Mouse (Mus musculus) inflammation-experienced regulatory T-cells, adult 6 months (primary cell): ENCODE data around the gene Lama5. TPM values are rescaled to one million over a fixed set of nuclear protein-coding genes. Genes with fewer than 3 reads are reported as not detected.

Source experiments
- ATAC-seq: one replicate; pipeline ENCODE4 v1.8.0; 2017
- polyA plus RNA-seq, 3 experiments: library from polyadenylated mRNA; unstranded; fragments of 100-300 nt; shearing (Covaris generic); gene quantifications; one replicate each; pipeline ENCODE4 v1.2.1; 2017

The Lama5 gene
- polyA plus RNA-seq, 3 experiments from 2014 or later = 0.33 to 0.40 TPM; not detected in 1

DNA sequence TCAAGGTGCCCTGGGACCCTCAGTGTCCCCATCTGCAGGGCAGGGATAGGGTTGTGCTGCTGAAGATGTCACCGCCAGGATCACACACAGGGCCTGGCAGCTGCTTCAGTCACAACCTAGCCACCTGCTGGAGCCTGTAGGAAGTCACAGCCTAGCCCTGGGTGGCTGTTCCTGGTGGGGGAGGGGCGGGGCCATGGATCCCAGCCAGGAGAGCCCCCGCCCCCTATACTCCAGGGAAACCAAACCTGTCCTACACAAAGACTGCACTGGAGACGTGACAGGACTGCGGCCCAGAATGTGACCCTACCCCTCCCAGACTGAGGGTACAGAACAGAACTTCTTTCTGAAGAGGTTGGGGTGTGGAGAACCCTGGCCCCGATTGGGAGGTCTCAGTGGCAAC is 3.4 kb downstream of the Lama5 start:
- ATAC-seq = no peak

DNA sequence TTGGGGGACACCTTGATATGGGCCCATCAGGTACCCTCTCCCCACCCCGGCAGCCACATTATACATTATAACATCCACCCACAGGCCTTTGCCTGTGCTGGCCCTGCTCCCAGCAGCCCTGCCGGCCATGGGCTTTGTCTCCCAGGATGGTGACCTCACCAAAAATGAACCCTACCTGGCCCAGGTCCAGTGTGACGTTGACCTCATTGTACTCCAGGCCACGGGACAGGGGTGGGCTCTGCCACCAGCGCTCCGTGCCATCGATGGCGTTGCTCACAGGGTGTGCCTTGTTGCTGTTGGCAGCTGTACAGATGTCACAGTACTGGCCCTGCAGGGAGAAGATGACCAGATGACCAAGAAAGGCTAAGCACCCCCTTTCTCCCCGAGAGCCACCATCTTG is 4.6 kb downstream of the Lama5 start:
- ATAC-seq = no peak

DNA sequence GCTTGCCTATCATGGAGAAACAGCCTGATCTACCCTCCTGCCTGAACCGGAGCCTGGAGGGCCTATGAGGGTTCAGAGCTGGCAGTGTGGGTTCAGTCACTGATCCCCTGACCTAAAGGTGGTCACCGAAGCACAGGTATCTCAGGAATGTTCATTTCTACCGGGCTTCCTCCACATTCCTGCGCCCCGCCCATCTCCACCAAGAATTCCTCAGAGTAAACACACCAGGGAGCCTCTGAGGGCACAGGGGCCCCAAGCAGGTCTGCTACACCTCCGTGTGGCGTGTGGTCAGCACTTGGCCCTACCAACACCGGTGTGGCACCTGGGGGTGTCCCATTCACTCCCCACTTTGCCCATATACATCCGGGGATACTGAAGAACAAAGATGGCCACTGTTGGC is 5.5 kb downstream of the Lama5 start:
- no peak for ATAC-seq

DNA sequence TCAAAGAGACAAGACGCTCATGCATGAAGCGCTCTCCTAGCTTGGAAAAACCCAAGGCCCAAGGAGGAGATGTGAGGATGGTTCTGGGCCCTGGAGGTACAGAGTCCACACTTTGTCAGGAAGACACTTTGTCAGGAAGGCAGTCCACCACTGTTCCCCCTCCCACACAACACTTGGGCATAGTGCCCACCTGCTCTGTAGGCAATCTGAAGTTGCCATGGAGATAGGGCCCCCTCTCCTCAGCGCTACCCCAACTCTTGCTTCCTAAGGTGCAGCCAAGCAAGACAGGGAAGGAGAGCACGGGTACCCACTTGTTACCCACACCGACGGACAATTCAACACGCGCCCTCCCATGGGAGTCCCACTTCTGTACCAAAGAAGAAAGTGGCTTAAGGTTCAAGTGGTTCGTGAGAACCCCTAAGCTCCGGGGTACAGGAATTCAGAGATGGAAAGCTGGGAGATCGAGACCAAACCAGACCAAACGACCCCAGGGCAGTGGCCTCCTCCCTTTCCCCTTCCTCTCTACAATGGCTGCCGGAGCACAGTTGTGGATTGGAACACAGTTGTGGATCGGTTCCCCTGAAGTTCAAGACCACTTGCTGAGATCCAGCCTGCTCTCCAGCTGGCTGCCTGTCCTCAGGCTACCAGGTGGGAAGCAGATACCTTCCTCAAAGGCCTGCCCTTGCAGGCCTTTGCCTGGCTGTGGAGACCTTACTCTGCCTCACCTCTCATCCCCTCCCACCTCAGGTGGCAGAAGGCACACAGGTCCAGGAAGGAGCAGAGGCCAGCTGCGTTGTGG is 6.3 kb downstream of the Lama5 start:
- no peak for ATAC-seq

DNA sequence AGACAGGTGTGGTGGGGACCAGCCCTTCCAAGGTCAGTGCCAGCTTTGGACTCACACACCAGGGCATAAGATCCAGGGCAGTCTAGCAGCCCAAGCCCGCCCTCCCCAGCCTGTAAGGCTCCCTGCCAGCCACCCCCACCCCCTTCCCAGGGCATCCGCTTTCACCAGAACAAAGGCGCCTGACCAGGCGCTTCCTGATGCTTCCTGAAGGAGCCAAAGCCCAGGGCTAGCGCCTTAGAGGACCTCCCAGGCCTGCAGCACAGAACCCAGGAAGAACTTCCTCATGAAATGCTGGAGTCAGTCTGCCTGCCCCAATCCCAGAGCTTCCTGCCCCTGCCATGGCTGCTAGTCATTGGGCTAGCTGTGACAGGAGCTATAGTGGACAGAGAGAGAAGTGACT is 7.0 kb downstream of the Lama5 start:
- no peak for ATAC-seq

DNA sequence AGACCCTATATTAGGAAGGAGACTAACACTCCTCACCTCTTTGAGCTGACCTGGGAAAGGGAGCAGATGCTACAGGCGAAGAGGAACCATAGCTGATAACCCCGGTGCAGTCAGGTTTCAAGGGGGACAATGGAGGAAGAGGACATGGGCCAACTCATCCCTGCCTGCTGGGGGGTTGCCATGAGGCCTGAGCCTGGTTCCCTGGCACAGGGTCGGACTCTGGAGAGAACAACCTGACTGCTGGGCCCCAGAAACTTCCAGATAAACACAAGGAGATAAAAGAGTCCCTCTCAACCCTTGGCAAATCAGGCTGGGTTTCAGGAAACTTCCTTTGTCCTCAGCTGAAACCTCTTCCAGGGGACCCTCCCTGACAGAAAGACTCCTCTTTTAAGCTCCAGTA is 7.4 kb downstream of the Lama5 start:
- ATAC-seq = no peak

DNA sequence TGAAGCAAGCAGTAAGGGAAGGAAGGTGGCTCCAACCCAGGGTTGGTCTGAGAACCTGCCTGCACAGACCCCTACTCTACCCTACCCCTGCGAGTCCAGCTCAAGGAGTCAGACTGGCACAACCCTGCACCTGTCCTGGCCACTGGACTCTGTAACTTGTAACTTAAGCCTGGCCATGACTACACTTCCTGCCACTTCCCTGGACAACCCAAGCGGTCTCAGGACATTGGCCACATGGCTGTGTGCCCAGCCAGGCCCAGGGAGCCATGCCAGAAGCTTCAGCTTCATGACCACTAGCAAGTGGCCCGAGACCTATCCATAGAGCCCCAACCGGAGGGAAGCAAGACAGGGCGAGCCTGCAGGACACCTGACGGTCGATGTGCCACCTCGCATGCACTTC is 8.1 kb downstream of the Lama5 start:
- ATAC-seq = no peak

DNA sequence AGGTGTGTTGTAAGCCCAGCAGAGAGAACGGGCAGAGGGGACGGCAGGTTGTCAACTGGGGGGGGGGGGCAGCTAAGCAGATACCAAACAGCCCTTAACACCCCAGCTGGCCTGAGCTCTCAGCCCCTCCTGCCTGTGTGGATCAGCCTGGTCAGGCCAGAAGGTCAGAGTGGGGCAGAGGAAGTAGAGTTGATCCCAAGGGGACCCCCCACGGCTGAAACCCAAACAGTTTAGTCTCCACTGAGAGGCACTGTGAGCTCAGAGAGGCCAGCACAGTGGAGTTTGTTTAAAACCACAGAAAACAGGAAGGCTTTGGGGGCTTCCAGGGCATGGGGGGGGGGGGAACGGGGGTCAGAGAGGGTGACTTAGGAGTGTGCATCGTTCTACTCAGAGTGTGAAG is 8.7 kb downstream of the Lama5 start:
- no peak for ATAC-seq

DNA sequence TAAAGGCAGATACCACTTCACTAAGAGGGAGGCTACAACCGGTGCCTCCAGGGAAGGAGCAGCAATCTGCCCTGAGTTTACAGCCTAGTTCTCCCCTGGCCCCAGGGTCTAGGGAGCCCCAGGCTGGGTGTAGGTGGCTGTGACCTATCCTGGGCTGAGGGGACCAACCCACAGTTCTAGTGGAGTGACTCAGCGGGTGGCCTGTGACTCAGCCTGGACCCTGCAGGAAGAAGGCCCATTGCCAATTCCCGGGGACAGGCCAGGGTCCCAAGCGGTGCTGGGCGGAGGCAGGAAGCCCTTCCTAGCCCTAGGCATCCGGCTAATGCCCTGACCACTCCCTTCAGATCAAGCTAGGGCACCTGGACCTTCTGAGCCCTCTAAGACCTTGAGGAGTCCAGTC is 9.7 kb downstream of the Lama5 start:
- ATAC-seq = no peak

DNA sequence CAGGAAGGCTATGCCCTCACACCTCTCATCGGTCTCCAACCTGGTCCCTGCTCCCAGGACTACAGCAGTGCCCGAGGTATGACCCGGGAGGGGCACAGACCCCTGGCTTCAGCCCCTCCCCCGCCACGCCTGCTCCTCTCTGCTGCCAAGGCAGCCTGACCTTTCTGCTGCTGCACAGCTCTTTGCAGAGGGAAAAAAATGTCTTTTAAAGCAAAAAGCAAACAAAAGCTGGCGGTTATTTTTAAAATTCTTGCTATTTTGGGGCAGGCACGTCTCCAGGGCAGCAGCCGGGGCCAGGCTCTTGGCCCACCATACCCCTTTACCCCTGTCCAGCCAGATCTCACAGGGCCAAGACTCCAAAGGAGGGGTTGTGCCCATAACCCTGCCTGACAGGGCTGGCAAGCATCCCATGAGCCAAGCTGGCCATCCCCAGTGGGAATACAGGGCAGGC is 10.6 kb downstream of the Lama5 start:
- ATAC-seq = no peak

DNA sequence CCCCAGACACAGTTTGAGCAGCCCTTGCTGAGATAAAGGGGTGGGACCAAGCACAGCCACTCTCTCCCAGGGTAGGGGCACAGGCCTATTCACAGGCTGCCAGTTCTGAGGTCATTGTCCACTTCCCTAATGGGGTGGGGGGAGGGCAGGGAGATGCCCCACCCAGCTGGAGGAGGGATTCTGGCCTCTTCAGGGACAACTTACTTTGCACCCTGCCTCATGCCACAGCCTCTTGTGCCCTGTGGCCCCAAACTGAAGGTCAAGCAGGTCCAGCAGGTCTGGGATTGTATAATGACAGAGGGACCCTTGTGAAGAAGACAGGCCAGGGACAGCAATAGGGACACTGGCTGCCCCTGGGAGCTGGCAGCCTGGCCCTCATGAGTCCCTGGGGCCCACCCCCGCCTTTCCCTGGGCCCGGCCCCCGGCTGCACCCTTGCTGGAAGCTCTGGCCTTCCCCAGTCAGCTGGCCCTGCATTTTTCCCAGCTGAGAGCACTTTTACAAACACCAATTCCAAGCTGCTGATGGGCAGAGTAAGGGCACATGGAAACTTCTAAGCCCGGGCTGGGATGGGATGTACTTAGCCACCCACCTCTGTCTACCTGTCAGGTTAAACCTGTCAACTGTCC is 11.2 kb downstream of the Lama5 start:
- no peak for ATAC-seq

DNA sequence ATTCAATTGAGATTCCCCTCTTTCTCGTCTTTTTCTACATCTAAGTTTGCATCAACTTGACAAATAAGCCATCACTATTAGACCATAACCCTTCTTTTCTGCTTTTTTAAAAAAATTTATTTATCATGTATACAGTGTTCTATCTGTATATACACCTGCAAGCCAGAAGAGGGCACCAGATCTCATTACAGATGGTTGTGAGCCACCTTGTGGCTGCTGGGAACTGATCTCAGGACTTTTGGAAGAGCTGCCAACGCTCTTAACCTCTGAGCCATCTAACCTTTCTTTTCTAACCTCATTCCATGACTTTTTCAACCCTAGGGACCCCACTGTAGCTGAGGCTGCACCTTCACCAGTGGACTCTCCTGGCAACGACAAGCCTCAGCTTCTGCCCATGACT is 13.4 kb downstream of the Lama5 start:
- ATAC-seq = no peak

DNA sequence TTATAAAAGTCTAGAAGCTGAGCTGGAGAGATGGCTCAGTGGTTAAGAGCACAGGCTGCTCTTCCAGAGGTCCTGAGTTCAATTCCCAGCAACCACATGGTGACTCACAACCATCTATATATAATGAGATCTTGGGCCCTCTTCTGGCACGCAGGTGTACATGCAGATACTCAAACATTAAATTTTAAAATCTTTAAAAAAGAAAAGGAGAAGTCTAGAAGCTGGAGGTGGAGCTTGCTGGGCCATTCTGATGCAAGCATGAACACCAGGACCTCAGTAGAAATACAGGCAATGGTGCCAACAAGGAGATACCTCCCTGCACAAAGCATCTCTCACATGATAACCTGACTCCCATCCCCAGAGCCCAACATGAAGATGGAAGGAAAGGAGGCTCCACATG is 16.7 kb downstream of the Lama5 start:
- no peak for ATAC-seq

DNA sequence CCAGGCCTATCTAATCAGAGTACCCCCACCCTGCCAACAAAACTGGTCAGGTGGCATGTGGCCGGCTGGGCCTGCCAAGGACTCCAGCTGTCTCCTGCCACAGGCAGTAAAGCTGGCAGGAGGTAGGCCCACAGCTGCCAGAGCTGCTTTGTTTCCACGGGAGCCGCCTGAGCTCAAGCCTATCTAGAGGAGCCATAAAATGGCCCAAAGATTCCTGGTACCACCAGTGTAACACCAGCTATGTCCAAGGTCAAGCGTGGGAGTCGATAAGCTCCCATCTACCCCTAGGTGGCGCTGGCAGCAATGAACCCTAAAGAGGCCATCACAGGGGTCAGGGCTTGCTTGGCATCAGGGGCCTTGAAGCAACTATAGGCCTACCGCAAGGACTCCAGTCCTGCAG is 17.8 kb downstream of the Lama5 start:
- no peak for ATAC-seq

DNA sequence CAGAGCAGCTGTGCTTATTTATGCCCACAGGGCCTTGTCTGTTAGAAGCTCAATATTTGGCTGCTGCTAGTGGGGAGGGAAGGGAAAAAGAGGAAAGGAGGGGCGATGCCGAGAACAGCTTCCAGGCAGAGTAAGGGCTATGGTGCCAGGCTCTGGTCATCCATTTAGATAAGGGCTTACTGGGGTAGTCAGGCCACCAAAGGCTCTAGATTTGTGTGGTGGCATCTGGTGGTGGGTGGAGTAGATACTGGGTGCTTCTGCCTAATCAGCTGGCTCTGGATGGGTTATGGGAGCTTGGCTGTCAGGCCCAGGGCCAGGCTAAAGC is 19.7 kb downstream of the Lama5 start:
- no peak for ATAC-seq

DNA sequence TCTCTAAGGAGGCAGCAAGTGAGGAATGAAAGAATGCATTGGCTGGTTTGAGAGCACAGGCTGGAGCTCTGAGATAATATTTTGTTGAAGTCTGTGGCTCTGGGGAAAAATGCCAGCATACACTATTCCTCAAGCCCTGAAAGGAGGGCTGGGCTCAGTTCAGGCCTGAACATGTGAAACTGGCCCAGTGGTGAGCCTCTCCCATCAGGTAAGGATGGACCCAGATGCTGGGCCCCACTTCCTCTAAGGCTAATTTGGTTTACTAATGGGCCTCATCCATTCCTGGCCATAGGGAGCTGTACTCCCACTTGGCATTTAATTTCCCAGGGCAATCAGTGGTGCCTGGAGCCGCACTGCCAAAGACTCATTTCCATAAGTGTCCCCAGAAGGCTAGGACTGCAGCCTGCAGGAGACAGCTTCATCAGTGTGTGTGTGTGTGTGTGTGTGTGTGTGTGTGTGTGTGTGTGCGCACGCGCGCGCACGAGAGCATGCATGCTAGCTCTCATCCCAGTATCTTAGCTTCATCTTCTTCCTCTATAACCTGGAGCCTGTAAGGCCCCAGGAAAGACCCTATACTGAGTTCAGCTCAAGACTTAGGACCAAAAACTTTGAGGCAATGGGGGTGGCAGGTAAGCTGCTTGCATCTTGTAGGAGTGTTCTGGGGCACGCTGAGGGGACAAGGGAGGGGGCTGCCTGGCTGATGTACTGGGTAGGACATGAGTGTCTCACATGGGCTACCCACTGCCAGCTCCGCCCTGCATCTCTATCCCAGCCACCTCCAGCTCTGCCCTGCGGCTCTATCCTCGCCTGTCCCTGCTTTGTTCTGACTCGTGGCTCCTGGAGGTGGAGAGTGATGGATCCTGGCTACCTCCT is 20.3 kb downstream of the Lama5 start:
- no peak for ATAC-seq

DNA sequence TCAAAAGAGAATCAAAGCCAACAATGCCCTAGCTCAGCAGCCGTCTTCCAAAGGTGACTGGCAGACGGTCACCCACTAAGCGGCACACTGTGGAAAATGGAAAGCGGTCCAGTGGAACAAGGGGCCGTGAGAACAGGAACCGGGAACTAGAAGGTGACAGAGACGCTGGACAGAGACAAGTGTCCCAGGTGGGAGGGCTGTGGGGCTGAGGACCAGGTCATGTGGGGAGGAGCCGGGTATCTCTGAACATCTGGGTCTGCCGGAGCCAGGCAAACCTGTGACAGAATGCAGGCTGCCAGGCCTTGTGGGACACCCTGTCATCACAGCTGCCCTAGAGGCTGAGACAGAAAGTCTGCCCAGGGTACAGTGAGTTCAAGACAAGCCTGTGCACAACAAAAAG is 21.2 kb downstream of the Lama5 start:
- ATAC-seq = no peak

DNA sequence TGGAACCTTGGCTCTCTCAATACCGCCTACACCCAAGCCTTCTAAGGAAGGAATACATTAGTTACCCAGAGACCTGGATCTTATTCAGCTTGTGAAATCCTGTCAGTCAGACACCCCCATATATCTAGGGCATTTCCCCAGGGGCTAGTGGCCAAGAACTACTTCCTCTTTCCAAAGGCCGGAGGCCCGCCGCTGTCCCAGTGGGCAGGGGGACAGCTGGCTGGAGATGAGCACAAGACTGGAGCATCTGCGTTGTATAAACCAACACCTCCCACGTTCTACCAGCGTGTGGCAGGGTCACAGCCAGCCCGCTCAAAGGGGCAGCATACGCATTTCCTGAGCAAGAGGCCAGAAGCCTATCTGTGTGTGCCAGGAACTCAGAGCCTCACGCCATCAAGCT is 22.9 kb downstream of the Lama5 start:
- ATAC-seq = no peak

DNA sequence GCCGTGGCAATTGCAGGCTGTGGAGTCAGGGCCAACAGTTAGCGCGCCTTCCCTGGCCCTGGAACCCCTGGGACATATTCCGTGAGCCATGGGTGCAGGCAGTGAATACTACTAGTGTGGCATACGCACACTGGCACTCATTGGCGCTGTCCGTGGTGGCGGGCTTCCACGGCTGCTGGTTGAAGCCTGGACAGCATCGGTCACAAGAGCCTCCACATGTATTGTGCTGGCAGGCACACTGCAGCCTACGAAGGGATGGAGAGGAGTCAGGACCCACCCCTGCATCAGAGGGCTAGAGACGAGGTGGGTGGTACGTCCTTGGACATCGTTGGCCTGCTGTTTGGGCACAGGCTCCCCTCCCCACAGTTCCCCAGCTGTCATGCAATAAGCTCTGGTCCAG is 23.4 kb downstream of the Lama5 start:
- no peak for ATAC-seq

DNA sequence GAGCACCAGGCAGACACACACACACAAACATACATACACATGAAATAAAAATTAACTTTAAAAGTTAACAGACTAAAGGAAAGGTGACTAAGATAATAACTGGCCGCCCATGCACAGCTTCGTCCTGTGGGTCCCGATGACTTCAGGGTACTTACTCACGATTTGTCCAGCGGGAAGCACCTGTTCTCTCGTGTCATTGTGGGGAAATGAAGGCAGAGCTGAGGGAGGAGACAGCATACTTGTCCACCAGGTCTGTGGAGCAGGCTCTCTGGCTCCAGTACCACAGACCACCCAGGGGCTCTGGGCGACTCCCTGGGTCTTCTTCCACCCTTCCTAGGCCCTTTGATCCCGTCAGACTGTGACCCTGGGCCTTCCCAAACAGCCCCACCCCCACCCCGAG is 24.4 kb downstream of the Lama5 start:
- ATAC-seq = no peak

DNA sequence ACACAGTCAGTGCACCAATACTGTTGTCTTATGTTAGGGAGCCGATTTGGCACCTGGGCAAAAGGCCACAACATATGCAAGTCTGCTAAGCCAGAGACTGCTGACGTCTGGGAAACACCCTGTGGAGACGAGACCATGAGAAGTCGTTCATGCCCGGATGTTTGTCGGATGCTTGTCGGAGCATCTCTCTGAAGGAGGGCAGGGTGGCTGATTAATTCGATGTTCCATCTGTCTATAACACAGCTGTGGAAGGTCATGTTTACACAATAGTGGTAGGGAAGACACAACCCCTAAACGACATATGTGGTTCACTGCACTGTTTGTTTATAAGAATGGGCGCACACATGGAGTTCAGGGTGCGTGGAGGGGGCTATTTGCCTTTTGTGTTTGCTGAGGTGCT is 25.0 kb downstream of the Lama5 start:
- no peak for ATAC-seq

DNA sequence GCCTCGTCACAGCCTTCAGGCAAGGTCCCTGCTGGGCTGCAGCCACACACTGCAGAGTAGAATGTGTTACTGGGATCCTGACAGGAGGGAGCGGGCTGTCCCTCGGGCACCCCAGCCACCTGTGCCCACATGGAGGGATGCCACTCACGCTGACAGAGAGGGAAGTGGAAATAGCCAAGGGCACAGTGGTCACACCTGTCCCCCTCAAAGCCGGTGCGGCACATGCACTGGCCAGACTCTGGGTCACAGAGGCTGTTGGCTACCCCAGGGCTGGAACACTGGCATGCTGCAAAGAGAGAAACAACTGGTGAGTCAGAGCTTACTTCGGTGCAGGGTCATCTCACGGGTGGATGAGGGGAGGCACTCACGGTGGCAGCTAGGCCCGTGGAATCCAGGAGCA is 26.9 kb downstream of the Lama5 start:
- no peak for ATAC-seq

DNA sequence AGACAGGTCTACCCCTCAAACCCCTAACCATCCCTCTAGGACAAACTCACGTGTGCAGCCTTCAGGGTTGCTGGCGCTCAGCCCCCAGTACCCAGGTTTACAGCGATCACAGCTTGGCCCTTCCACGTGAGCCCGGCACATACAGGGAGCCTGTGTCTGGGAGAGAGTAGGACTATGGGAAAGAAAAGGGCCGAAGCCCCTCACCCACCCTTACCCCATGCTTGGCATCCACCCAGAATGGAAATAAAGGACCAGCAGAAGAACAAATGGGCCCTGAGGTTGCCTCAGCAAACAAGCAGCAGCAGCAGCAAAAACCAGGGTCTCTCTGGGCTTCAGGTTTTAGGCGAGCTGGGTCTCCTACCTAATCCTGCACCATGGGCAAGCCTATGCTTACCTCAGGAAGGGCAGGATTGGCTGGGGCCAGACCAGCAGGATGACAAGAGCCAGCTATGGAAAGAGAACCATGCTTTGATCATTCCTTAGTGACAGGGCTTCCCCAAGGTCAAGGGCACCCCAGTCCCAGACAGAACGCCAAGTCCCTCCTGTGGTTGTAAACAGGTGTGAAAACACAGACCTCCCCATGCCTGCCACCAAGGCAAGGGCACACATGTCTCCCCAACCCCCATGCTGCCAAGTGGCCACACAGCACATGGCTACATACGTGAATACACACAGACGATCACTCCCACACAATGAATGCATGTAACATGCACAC is 28.2 kb downstream of the Lama5 start:
- ATAC-seq = no peak
